Mouse (Mus musculus): ENCODE measurements around the gene Xpnpep3.
"Not testable (repeated sequence)": the region's sequence is repeated elsewhere in the genome, so short reads cannot be mapped to it uniquely, and the experiment has no call there.

The Xpnpep3 gene

GRCm38 (mm10) chr15:81480284-81480683 lies 80.3 kb downstream of the Xpnpep3 start:
- not testable (repeated sequence) for DNase-seq (ENCODE audit: low spot score in 2 of 2)

- DNase-seq (ENCODE audit: low spot score in 2 of 2), result no peak
Observed at GRCm38 (mm10) chr15:81480977-81481379, 81.0 kb downstream of the Xpnpep3 start.

- DNase-seq (ENCODE audit: low spot score in 2 of 2), result no peak
Observed at GRCm38 (mm10) chr15:81482966-81483365, 83.0 kb downstream of the Xpnpep3 start.

- no peak for DNase-seq (ENCODE audit: low spot score in 2 of 2)
Observed at GRCm38 (mm10) chr15:81483691-81484090, 83.8 kb downstream of the Xpnpep3 start.

GRCm38 (mm10) chr15:81485483-81485882 lies 85.5 kb downstream of the Xpnpep3 start:
- DNase-seq (ENCODE audit: low spot score in 2 of 2), result no peak

- no peak for DNase-seq (ENCODE audit: low spot score in 2 of 2)
Observed at GRCm38 (mm10) chr15:81503466-81503865, 103.5 kb downstream of the Xpnpep3 start.

- no peak for DNase-seq (ENCODE audit: low spot score in 2 of 2)
Observed at GRCm38 (mm10) chr15:81503995-81504394, 104.1 kb downstream of the Xpnpep3 start.

Measured in frontal cortex, postnatal 36 days (tissue).